Mouse (Mus musculus) midbrain, embryonic 16.5 days (tissue): ENCODE measurements around the gene Parp8. TPM values are rescaled to one million over a fixed set of nuclear protein-coding genes. Genes with fewer than 3 reads are reported as not detected.
A peak's percentile ranks its signal among the peaks of the same experiment; 100 is the strongest.

Experiments
- ATAC-seq: fragments of 200-750 bp; cut with Nextera tagmentation; 2 replicates; pipeline ENCODE4 v1.8.0; 2017; ENCODE audit warnings: moderate TSS enrichment
- H3K27ac ChIP-seq: fragments of 300-500 bp; sonication (generic); 2 replicates; pipeline ENCODE4 v1.5.1; 2014; ENCODE audit warnings: mild to moderate bottlenecking, low read length, mixed read lengths
- H3K27me3 ChIP-seq: fragments of 300-500 bp; sonication (generic); 2 replicates; pipeline ENCODE4 v1.6.1; 2014; ENCODE audit warnings: low read depth, low read length, mixed read lengths; ENCODE audit not compliant: control insufficient read depth, insufficient read depth
- H3K36me3 ChIP-seq: fragments of 300-500 bp; sonication (generic); 2 replicates; pipeline ENCODE4 v1.6.1; 2014; ENCODE audit warnings: mild to moderate bottlenecking, low read length, moderate library complexity, mixed read lengths; ENCODE audit not compliant: control insufficient read depth, insufficient read depth
- H3K4me1 ChIP-seq: fragments of 300-500 bp; sonication (generic); 2 replicates; pipeline ENCODE4 v1.6.1; 2014; ENCODE audit warnings: mild to moderate bottlenecking, low read length, mixed read lengths; ENCODE audit not compliant: control insufficient read depth, insufficient read depth
- H3K4me2 ChIP-seq: fragments of 300-500 bp; sonication (generic); 2 replicates; pipeline ENCODE4 v1.6.1; 2014; ENCODE audit warnings: mild to moderate bottlenecking, low read length, mixed read lengths
- H3K4me3 ChIP-seq: fragments of 300-500 bp; sonication (generic); 2 replicates; pipeline ENCODE4 v1.5.1; 2014; ENCODE audit warnings: low read depth, mild to moderate bottlenecking, low read length, moderate library complexity, mixed read lengths
- H3K9ac ChIP-seq: fragments of 300-500 bp; sonication (generic); 2 replicates; pipeline ENCODE4 v1.6.1; 2014; ENCODE audit warnings: low read depth, low read length, mixed read lengths
- H3K9me3 ChIP-seq: fragments of 300-500 bp; sonication (generic); replicated peaks from 2 replicates; pipeline ENCODE4 v1.6.1; 2014; ENCODE audit warnings: mild to moderate bottlenecking, low read length, mixed read lengths; ENCODE audit not compliant: control insufficient read depth, poor library complexity, severe bottlenecking
- WGBS: fragments of 180-500 bp; shearing (Covaris S2); extraction: QIAGEN DNeasy Blood & Tissue Kit; methylation state at CpG from one replicate; pipeline ENCODE4 v1.1.7; 2014; 5-methylcytosine and 5-hydroxymethylcytosine counted together
- polyA plus RNA-seq: library from polyadenylated mRNA; unstranded; fragments of >200 nt; fragmentation: Nextera tagmentation; extraction: Ambion mirVana; gene quantifications from 2 replicates; pipeline ENCODE4 v1.2.1, GENCODE M21; 2015

Gene Parp8
- polyA plus RNA-seq: 31.2 and 33.7 TPM in 2 replicates

- Histone ChIP-seq H3K4me3 (peak within 1 kb of the TSS; percentile 66), H3K4me1 (peaks cover 31% of the 10 kb centered on the region), H3K9me3 (no peaks in the 10 kb centered on the region), H3K27ac (peak within 1 kb of the TSS; percentile 92), H3K36me3 (no peaks in the 10 kb centered on the region), H3K9ac (peak within 1 kb of the TSS; percentile 88), H3K4me2 (peak within 1 kb of the TSS; percentile 68), H3K27me3 (no peaks in the 10 kb centered on the region)
- peak; percentile 81 for ATAC-seq
- WGBS: under 1% methylated on average over 48 of the region's 67 CpGs
Observed at GRCm38 (mm10) chr13:117025226-117026067, at the start of gene Parp8. Parp8 (minus strand) TSS chr13:117025537.

GRCm38 (mm10) chr13:117062628-117063315 is 37.4 kb upstream of the Parp8 start:
- Histone ChIP-seq H3K36me3 (no peaks in the 10 kb centered on the region), H3K4me3 (no peak overlapping the region), H3K4me1 (no peaks in the 10 kb centered on the region), H3K4me2 (no peak overlapping the region), H3K9me3 (no peaks in the 10 kb centered on the region), H3K9ac (no peak overlapping the region), H3K27ac (no peak overlapping the region), H3K27me3 (no peaks in the 10 kb centered on the region)
- no peak for ATAC-seq
- WGBS: 75% methylated on average over 17 of the region's 17 CpGs

- 51% methylated on average over 2 of the region's 2 CpGs for WGBS
- H3K27ac ChIP-seq: no peak overlapping the region
- H3K9me3 ChIP-seq: no peaks in the 10 kb centered on the region
- no peak overlapping the region for H3K4me3 ChIP-seq
- H3K36me3 ChIP-seq: no peaks in the 10 kb centered on the region
- ATAC-seq: no peak
- no peaks in the 10 kb centered on the region for H3K27me3 ChIP-seq
- no peaks in the 10 kb centered on the region for H3K4me1 ChIP-seq
- H3K4me2 ChIP-seq: no peak overlapping the region
- H3K9ac ChIP-seq: no peak overlapping the region
Observed at GRCm38 (mm10) chr13:117056466-117056865, 31.1 kb upstream of the Parp8 start.

GRCm38 (mm10) chr13:117054811-117055496 is 29.6 kb upstream of the Parp8 start:
- Histone ChIP-seq H3K27me3 (no peaks in the 10 kb centered on the region), H3K27ac (no peak overlapping the region), H3K4me1 (no peaks in the 10 kb centered on the region), H3K4me3 (no peak overlapping the region), H3K9ac (no peak overlapping the region), H3K9me3 (no peaks in the 10 kb centered on the region), H3K36me3 (no peaks in the 10 kb centered on the region), H3K4me2 (no peak overlapping the region)
- no peak for ATAC-seq
- 93% methylated on average over 7 of the region's 7 CpGs for WGBS

GRCm38 (mm10) chr13:117052748-117053147 is 27.4 kb upstream of the Parp8 start:
- Histone ChIP-seq H3K27me3 (no peaks in the 10 kb centered on the region), H3K36me3 (no peaks in the 10 kb centered on the region), H3K4me1 (no peaks in the 10 kb centered on the region), H3K4me3 (no peak overlapping the region), H3K9ac (no peak overlapping the region), H3K27ac (no peak overlapping the region), H3K4me2 (no peak overlapping the region), H3K9me3 (no peaks in the 10 kb centered on the region)
- no peak for ATAC-seq
- WGBS: 87% methylated on average over 3 of the region's 3 CpGs

GRCm38 (mm10) chr13:117048541-117048971 is 23.2 kb upstream of the Parp8 start:
- Histone ChIP-seq H3K9ac (no peak overlapping the region), H3K36me3 (no peaks in the 10 kb centered on the region), H3K4me2 (no peak overlapping the region), H3K4me3 (no peak overlapping the region), H3K4me1 (no peaks in the 10 kb centered on the region), H3K27me3 (no peaks in the 10 kb centered on the region), H3K27ac (no peak overlapping the region), H3K9me3 (no peaks in the 10 kb centered on the region)
- no peak for ATAC-seq
- 85% methylated on average over 5 of the region's 5 CpGs for WGBS

GRCm38 (mm10) chr13:117043567-117043966 is 18.2 kb upstream of the Parp8 start:
- no peak overlapping the region for H3K27ac ChIP-seq
- no peak overlapping the region for H3K9ac ChIP-seq
- H3K4me3 ChIP-seq: no peak overlapping the region

GRCm38 (mm10) chr13:117041021-117041420 is 15.7 kb upstream of the Parp8 start:
- no peak overlapping the region for H3K9ac ChIP-seq
- no peak overlapping the region for H3K27ac ChIP-seq
- ATAC-seq: no peak

More at GRCm38 (mm10) chr13:117043567-117043966, 18.2 kb upstream of the Parp8 start:
- H3K4me1 ChIP-seq: no peaks in the 10 kb centered on the region
- H3K36me3 ChIP-seq: no peaks in the 10 kb centered on the region
- H3K9me3 ChIP-seq: no peaks in the 10 kb centered on the region
- H3K27me3 ChIP-seq: no peaks in the 10 kb centered on the region
- no peak for ATAC-seq
- no peak overlapping the region for H3K4me2 ChIP-seq

More at GRCm38 (mm10) chr13:117041021-117041420, 15.7 kb upstream of the Parp8 start:
- Histone ChIP-seq H3K4me2 (no peak overlapping the region), H3K27me3 (no peaks in the 10 kb centered on the region), H3K4me3 (no peak overlapping the region), H3K36me3 (no peaks in the 10 kb centered on the region), H3K4me1 (no peaks in the 10 kb centered on the region), H3K9me3 (no peaks in the 10 kb centered on the region)
